Mouse (Mus musculus): Measurements from ENCODE around the gene Spem2.

Gene Spem2

GRCm38 (mm10) chr11:69835326-69835965 lies 17.2 kb upstream of the Spem2 start:
- DNase-seq (ENCODE audit: low spot score in 2 of 2): no peak

- DNase-seq (ENCODE audit: low spot score in 2 of 2): peak; percentile 52 to 54
Measured at GRCm38 (mm10) chr11:69834001-69834549, 15.8 kb upstream of the Spem2 start.

- DNase-seq (ENCODE audit: low spot score in 2 of 2): no peak
Measured at GRCm38 (mm10) chr11:69833554-69833953, 15.3 kb upstream of the Spem2 start.

GRCm38 (mm10) chr11:69828832-69829231 lies 10.6 kb upstream of the Spem2 start:
- no peak for DNase-seq (ENCODE audit: low spot score in 2 of 2)

- DNase-seq (ENCODE audit: low spot score in 2 of 2): no peak
Measured at GRCm38 (mm10) chr11:69823456-69823855, 5.2 kb upstream of the Spem2 start.

DNA sequence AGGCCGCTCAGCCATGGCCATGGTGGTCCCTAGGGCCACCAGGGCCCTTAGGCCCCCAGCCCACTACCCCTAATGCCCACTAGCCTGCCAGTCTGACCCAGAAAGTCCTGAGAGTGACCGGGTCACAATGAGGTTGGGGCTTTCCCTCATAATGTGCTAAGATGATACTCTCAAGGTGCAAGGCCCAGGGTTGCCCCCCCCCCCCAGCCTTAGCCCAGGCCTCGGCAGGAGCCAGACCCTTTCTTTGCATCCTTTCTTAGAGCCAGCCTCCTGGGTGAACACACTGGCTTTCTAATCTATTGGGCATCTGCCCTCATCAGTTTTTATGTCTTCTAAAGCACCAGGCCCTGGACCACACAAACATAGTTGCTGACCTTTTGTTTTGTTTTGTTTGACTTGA lies 3.8 kb upstream of the Spem2 start, which contains the start of gene Spem1:
Spem1 (minus strand) TSS at position 101 of the 400 bp plus-strand sequence.
- DNase-seq (ENCODE audit: low spot score in 2 of 2): no peak

DNA sequence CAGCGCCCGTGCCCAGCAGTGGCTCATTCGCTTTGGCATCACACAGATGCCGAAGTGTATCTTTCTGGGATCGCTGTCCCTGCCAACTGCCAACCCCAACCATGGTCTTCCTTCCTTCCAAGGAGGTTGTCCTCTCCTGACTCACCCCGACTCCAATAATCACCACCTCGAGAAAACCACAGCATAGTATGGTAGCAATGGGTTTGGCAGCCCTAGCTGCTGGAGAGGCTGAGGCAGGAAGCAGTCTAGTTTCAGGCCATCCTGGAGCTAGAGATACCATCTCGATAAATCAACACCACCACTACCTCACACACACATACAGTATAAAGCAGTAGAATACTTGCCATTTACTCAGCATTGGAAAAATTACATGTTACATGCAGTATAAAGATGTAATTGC lies 606 bp upstream of the Spem2 start:
- no peak for DNase-seq (ENCODE audit: low spot score in 2 of 2)

DNA sequence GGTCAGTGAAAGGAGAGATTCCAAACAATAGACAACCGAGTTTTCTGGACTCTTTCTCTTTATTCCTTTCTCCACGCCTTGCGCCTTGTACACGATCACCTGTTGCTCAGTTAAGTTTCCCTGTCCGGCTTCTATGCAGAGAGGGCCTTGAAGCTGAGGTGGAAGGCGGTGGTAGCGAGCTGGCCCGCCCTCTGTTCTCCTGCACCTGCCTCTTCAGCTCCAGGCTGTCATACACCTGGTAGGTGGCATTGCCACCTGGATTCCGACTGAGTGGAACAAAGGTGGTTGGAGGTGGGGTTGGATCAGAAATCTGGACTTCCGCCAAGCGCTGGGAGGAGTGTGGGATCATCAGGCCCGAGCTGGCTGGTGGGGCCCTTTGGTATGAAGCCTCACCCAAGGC lies 1.7 kb downstream of the Spem2 start:
- DNase-seq (ENCODE audit: low spot score in 2 of 2): no peak

DNA sequence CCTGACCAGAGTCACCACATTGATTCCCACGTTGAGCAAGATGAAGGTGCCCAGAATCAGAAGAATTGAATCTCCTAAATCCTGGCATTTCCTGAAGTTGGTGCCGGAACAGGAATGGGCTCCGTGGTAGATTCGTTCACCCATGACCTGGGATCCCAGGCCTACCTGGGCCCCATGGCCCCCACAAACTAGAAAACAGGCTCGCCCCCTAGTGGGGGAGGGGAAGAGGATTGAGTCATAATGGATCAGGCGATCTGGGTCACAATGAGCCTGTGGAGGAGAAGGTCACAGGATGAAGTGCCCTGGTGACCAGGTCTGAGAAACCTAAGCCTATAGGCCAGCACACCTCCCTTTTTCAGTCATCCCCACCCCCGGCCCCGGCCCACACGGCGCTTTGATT lies 3.1 kb downstream of the Spem2 start, which contains the start of gene Gm39566:
Gm39566 (minus strand) TSS at position 144 of the 400 bp plus-strand sequence.
- DNase-seq (ENCODE audit: low spot score in 2 of 2): no peak

DNA sequence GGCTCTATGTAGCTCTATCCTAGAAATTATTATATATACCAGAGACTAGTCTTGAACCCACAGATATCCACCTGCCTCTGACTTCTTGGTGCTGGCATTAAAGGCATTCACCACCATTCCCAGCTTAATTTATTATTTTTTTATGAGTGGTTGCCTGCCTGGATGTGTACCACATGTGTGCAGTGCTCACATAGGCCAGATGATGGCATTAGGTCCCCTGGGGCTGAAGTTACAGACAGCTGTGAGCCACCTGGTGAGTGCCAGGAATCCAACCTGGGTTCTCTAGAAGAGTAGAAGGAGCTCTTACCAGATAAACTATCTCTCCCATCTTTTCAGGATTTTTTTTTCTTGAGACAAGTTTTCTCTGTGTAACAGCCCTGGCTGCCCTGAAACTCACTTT lies 8.0 kb downstream of the Spem2 start:
- DNase-seq (ENCODE audit: low spot score in 2 of 2): no peak

DNA sequence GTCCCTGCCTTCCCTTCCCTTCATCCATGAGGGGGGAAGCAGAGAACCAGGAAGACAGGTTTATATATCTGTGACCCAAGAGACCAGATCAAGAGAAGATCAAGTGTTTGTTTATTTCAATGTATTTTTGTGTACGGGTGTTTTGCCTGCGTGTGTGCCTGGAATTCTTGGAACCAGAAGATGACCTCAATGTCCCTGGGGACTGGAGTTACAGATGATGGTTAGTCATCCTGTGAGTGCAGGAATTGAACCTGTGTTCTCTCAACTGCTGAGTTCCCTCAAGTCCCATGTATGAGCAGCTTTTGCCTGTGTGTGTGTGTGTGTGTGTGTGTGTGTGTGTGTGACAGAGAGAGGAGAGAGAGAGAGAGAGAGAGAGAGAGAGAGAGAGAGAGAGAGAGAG lies 10.6 kb downstream of the Spem2 start:
- DNase-seq (ENCODE audit: low spot score in 2 of 2): no peak

GRCm38 (mm10) chr11:69806378-69806777 lies 11.9 kb downstream of the Spem2 start:
- no peak for DNase-seq (ENCODE audit: low spot score in 2 of 2)

DNA sequence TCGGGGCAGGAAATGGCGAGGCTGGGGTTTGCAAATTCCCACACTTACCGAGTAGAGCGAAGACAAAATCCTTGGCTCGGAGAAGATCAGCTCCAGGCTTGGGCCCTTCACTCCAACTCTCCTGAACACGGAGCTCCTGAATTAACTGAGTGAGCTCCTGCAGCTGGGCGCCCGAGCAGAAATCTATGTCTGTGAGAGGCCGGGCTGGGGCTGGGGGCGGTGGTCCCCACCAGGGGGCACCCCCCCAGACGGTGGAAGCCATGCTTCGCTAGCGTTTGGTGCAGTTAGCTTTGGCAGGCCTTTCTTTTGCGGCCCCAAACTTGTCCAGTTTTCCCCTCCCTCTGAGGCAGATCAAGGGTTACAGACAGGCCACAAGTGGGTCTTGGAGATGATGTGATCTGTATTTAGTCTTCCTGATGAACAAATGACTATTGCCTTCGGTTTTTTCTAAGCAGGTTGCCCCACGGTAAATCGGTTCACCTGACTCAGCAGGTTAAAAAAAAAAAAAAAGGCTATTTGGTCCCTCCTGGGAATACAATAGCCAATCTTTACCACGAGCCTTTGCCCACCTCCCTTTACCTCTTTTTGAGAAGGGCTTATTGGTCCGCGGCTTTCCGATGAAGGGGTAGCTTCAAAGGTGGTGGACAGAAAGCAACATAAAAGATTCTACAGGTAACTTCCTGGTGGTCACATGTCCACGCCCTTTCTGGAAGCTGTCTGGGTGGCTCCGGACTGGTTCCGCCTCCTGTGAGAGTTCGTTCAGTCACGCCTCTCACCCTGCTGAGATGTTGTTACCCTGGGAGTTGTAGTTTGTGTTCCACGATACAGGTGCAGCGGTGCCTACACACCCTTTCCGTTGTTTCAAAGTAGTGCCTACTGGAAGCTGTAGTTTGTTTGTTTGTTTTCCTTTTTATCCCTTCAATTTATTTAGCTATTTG lies 13.0 kb downstream of the Spem2 start, which contains the start of gene Tmem102:
Tmem102 (minus strand) TSS at position 653 of the 938 bp plus-strand sequence.
- DNase-seq (ENCODE audit: low spot score in 2 of 2): no peak

DNA sequence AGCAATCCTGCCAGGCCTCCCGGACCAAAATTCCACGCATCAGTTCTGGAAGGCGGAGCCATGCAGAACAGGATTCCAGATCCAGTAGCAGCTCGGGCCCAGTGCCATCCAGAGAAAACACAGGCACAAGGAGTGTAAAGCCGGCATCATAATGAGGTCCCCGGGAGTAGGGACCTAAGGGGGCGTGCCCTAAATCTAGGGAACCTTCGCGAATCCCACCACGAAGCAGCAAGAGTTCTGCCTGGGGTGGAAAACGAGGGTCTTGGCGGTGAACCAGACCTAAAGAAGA lies 13.7 kb downstream of the Spem2 start:
- no peak for DNase-seq (ENCODE audit: low spot score in 2 of 2)

DNA sequence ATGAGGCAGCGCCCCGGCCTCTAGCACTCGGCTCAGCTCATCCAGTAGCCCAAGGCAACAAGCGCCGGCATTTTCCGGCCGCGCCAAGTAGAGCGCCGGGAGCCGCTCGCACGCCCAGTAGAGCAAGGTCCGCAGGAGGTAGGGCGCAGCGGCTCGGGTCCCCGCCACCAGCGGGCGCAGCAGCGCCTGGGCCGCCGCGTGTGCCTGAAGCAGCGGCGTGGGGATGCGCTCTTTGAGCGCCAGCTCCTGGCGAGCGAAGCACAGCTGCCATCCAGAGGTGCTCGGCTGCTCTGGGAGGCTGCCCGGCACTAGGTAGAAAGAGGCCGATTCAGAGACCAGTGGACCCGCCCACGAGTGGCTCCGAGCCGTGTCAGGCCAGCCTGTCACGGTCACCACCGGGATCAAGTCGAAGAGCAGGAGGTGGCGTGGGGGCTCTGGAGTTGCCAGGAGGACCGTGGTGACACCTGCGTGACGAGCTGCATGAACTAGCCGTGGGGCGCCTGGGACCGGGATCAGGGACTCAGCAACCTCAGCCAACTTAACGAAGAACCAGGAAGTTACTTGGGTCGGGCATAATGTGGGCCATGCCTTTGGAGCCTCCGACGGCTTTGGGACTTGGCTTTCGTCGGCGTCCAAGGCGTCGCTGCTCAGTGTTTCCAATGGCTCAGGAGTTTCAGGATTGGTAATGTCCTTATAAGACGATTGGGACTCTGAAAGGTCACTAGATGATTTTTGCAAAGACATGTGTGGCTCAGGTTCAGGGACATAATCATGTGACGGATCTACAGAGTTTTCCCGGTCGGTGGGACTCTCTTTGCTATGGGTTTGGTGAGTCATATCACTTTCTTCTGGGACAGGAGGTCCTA lies 14.2 kb downstream of the Spem2 start:
- peak; percentile 71 to 77 for DNase-seq (ENCODE audit: low spot score in 2 of 2)

DNA sequence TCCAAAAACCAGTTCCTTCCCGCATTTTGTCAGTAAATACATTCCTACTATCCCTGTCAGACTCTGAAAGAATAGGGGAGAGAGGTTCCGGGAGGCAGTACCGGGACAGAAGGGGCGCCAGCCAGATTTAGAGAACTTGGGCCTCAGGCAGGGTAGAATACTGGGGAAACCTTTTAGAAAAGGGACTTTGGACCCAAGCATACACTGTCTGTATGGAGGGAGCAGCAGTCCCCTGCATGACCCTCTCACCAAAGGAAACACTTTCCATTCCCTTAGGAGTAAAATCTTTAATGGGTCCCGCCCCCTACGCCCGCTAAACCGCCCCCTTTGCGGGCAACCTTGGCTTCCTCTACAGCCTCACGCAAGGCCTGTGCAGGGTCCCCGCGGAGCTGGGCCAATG lies 14.9 kb downstream of the Spem2 start:
- DNase-seq (ENCODE audit: low spot score in 2 of 2): no peak

DNA sequence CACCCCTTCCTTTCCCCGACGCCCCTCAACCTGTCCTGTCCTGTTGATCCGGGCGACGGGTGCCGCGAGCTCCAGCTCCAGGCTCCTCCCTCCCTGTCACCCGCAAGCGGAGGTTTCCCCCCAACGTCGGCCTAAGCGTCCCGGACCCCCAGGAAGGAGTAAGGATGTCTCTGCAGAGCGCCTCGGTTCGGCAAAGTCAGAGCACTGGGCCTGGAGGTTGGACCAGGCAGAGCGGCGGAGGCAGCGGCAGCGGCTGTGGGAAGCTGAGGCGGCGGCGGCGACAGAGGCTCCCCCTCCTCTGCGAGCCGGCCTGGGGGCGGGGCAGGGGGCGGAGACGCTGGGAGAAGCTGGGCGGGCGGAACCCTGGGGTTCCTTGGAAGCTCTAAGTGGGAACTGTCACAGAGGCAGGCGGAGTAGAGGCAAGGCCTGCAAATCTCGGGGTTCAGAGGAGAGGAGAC lies 15.6 kb downstream of the Spem2 start:
- DNase-seq (ENCODE audit: low spot score in 2 of 2): peak; percentile 50 to 65

DNA sequence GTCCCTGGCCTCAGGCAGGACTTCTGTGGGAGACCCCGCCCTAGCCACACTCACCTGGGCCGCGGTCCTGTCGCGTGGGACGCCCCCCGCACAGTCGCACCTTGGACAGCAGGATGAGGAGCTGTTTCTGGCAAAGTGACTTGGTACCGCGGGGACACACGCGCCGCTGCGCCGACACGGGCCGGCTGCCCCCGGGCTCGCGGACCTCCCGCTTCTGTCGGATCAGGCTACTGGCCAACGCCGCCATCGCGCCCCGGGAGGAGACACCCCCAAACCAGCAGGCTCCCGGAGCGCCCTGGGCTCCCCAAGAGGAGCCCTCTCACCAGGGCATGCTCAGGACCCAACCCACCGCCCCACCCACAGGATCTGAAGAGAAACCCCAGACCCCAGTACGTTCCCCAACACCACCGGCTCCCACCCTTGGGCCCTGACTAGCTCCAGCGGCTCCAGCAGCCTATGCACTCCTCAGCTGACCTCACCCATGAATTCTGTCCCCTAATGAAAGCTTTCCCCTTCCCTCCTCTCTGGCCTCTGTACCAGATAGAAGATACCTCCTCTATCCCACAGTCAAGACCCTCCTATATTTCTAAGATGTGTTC lies 16.8 kb downstream of the Spem2 start, which contains the start of gene Fgf11:
Fgf11 (minus strand) TSS at position 479 of the 599 bp plus-strand sequence.
- no peak for DNase-seq (ENCODE audit: low spot score in 2 of 2)

GRCm38 (mm10) chr11:69800392-69801197 lies 17.7 kb downstream of the Spem2 start:
- no peak for DNase-seq (ENCODE audit: low spot score in 2 of 2)

DNA sequence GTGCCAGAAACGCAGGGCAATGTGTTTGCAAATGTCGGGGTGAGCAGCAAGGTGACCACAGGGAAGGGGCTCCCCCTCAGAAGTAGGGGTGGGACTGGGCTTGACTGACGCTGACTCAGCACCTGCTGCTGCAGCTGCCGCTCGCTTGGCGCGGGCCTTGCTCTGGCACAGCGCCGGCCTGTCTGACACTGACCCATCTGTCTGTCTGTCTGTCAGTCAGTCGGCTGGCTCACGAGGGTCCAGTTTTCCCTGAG lies 18.2 kb downstream of the Spem2 start:
- no peak for DNase-seq (ENCODE audit: low spot score in 2 of 2)
